Mouse (Mus musculus) right cerebral cortex, postnatal 10 days (tissue): ENCODE data around the gene Nags.
"Not testable (repeated sequence)": the region's sequence is repeated elsewhere in the genome, so short reads cannot be mapped to it uniquely, and the experiment has no call there.

ENCODE experiments used
- DNase-seq, 2 experiments: peaks; one replicate each; pipeline ENCODE4 v3.0.0; 2021; ENCODE audit warnings: low spot score in 2 of 2

Nags gene

GRCm38 (mm10) chr11:102156786-102157089 lies 11.4 kb downstream of the Nags start:
- DNase-seq: no peak

GRCm38 (mm10) chr11:102158024-102158423 lies 12.7 kb downstream of the Nags start:
- DNase-seq: not testable (repeated sequence)

GRCm38 (mm10) chr11:102159781-102160180 lies 14.5 kb downstream of the Nags start:
- no peak for DNase-seq

GRCm38 (mm10) chr11:102165971-102166722 lies 20.8 kb downstream of the Nags start:
- DNase-seq: no peak

- no peak for DNase-seq
These were observed 22.2 kb downstream of the Nags start for GRCm38 (mm10) chr11:102167539-102167938.

GRCm38 (mm10) chr11:102168689-102169088 lies 23.4 kb downstream of the Nags start:
- no peak for DNase-seq

- DNase-seq: no peak
These were observed 34.5 kb downstream of the Nags start for GRCm38 (mm10) chr11:102179836-102180235.

GRCm38 (mm10) chr11:102184253-102184645 lies 38.9 kb downstream of the Nags start:
- no peak for DNase-seq

GRCm38 (mm10) chr11:102184646-102185495 lies 39.6 kb downstream of the Nags start, which contains the start of gene Lsm12:
Lsm12 (minus strand) TSS chr11:102185296.
- DNase-seq: peak; percentile 93 to 96

GRCm38 (mm10) chr11:102185677-102186076 lies 40.4 kb downstream of the Nags start:
- DNase-seq: no peak

GRCm38 (mm10) chr11:102186235-102186634 lies 40.9 kb downstream of the Nags start:
- no peak for DNase-seq

- DNase-seq: no peak
These were observed 43.7 kb downstream of the Nags start for GRCm38 (mm10) chr11:102188980-102189379.

GRCm38 (mm10) chr11:102189461-102190436 lies 44.4 kb downstream of the Nags start, which contains the start of gene G6pc3:
G6pc3 (plus strand) TSS chr11:102189620.
- DNase-seq: peak; percentile 94 to 97

GRCm38 (mm10) chr11:102190848-102191247 lies 45.5 kb downstream of the Nags start:
- DNase-seq: no peak

- DNase-seq: peak; percentile 23 to 38
These were observed 48.5 kb downstream of the Nags start for GRCm38 (mm10) chr11:102193657-102194440.

GRCm38 (mm10) chr11:102196018-102196797 lies 50.9 kb downstream of the Nags start:
- DNase-seq: peak; percentile 44 to 64

- no peak for DNase-seq
These were observed 52.9 kb downstream of the Nags start for GRCm38 (mm10) chr11:102198245-102198644.
